Mouse (Mus musculus): Measurements from ENCODE around the gene Itpr3.

The Itpr3 gene

DNA sequence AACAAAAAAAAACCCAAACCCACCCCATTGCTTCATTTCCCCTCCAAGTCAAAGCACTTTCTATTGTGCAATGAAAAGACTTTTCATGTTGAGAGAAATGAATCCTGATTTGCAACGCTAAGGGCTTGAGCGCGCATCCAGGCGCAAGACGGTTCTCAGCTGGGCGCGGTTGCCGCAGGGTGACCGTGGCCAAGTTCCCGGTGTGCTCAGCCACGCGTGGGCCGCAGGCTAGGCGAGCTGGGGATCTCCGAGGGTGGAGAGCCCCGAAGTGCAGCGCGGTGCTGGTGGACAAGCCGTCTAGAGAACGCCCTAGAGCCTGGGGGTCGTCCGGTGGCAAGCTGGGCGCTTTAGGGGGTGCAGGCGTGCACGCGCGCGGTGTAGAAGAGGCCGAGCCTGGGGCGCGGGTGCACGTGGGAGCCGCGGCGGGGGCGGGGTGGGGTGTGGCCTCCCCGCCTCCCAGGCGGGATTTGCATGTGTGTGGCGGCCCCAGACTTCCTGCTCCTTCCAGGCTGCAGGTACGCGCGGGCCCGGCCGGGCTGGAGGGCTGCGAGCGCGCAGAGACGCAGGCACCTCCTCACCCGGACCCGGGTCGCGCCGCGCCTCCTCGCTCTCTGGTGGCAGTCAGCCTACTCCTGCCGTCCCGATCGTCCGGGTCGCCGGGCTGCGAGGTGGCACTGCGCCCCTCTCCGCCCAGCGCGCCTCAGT, at the start of gene Itpr3:
Itpr3 (plus strand) TSS at position 493 of the 705 bp plus-strand sequence.
- in situ Hi-C loops (cut with MboI, MseI): no loop called here

DNA sequence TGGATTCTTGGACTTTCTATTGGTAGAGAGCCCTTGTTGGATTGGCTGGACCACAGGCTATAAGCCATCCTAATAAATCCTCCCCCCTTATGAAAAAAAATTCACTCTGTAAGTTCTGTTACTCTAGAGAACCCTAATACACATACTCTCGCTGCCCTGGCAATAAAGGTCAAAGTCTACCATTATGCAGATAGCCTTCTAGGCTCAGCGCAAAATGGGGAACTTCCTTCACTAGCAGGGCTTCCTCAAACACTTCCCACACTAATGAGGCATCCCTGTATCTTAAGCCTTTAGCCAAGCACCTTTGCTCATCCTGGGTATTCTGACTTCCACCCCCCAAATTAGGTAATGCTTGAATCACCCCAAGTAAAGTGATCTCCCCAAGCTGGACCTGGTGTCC, 48.8 kb upstream of the Itpr3 start:
- in situ Hi-C loops (cut with MboI, MseI): loop anchor here (5.0 kb wide), 1 partner anchor 39 kb away; no protein-coding TSS in a partner anchor

DNA sequence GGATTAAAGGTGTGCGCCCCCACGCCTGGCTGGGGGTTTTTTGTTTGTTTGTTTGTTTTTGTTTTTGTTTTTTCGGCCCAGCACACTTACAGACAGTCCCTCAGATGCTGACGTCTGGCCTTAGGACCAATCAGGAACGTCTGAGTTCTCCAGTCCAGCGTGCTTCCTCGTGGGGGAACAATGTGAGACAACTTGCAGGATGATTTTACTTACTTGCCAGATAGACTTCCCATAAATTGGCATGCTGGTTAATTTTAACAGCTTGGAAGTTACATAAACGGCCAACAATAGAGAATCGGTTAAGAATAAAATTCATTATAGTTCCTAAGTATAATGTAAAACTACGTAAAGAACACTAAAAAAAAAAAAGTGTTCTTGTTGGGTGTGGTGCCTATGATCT, 45.9 kb upstream of the Itpr3 start:
- in situ Hi-C loops (cut with MboI, MseI): no loop called here

DNA sequence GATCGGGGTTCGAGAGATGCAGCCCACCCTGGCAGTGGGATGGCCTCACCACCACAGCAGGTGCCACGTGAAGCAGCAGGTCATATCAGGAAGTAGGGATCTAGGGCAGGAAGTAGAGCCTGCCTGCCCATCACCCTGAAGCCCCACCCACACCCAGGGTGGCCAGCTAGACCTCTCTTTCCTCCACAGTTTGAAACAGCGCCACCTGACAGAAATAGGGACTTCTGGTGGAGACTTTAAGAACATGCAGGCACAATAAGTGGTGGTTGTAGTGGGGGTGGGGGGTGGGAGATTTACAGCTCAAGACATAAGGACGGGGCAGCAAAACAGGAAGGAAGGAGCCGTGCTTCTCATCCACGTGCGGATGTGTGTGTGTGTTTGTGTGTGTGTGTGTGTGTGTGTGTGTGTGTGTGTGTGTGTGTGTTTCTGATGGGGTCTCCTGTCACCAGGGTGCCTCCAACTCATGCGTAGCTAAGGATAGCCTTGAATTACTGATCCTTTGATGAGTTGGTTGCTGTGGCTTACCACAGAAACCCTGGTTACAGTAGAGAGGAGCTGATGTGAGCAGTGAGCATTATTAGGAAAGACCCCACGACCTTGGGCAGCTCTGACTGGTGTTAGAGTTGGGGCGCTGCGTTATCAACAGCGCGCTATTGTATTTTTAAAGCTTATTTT, 45.0 kb upstream of the Itpr3 start:
- in situ Hi-C loops (cut with MboI, MseI): no loop called here

DNA sequence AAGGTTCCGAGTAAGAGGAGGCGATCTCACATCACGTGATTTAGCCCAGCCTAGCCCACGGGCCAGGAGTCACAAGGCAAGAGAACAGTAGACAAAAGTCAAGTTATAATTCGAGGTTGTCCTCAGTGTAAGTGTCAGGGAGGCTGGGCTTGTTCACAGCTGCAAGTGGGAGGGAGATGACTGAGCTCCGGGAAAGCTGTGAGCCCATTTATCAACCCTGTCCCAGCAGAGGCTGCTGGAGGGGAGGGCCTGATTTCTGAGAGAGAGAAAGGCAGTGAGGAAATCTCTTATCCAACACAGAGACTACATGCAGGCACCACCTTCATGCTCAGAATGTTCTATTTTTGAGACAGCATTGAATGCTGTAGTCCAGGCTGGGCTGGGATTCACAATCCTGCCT, 44.2 kb upstream of the Itpr3 start:
- in situ Hi-C loops (cut with MboI, MseI): no loop called here

DNA sequence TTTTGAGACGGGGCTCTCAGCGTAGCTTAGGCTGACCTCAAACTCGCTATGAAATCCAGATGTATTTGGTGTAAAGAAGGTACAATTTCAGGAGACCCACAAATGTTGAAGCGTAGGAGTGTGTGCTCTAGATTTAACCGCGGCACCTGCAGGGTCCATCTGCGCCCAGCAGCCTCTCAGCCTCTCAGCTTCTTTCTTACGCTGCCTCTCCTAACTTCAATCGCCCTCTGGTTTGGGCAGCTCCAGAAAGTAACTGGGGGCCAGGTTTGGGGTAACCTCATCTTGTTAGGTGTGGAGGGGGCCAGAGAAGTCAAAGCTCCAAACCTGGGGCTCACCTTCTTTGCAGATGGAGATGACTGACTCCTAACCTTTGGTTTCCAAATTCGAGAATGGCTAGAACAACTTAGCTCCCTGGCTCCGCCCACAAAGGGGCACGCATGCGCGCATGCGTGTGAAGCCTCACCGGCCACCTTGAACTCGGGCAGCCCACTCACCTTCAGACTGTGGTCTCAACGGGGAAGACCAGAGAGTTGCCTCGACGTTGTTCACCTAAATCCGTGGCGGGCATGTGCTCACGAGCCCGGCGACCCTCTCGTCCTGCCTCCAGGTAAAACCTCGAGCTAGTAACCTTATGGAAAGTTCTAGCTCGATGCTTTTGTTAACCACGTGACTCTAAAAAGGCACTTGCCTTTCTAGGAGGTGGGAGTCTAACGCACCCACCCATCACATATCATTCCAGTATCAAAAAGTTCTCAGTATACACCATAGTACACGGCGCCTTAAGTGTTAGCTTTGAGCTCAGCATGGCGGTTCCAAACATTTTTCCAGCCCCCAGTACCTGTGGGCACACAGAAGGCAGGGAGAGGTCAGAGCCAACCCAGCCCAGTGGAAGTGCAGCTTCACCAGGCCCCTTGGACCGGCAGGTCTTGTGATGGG, 39.3 kb upstream of the Itpr3 start:
- in situ Hi-C loops (cut with MboI, MseI): no loop called here

DNA sequence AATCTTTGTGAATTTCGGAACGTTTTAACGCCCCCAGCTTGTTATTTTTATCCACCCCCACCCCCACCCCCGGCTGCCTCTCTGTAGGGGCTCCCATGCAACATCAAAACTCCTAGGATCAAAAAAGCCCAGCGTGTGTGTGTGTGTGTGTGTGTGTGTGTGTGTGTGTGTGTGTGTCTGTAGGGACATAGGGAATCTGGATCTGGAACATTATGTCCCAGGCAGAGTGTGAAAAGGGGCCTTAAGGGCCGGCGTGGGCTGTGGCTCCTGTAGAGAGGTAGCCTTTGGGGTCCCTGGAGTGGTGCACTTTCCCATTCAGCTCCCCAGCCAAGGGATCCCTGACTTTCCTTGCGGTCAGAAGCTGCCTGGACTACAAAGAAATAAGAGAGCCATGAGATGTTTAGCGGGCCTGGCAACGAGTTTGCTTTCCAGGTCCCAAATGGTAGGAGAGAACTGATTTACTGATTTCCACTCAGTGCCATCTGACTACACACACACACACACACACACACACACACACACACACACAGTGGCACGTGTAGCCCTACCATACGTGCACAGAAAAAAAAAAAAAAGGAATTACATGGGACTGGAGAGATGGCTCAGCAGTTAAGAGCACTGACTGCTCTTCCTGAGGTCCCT, 38.4 kb upstream of the Itpr3 start:
- in situ Hi-C loops (cut with MboI, MseI): no loop called here

DNA sequence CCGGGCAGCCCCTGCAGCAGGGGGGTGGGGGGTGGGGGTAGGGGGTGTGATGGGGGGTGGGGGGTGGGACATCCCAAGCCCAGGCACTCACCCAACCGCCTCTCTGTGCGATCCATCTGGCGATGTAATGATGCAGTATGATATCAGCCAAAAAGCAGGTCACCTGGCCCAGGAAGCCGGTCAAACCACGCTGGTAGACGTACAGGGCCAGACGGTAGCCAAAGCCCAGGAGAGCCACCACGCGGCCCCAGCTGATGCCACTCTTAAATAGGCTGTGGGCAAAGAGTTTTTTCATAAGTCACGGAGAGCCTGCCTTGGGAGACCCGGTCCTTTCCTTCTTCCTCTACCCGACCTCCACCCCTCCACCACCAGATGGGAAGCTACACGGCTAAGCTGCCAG, 36.0 kb upstream of the Itpr3 start:
- in situ Hi-C loops (cut with MboI, MseI): no loop called here

DNA sequence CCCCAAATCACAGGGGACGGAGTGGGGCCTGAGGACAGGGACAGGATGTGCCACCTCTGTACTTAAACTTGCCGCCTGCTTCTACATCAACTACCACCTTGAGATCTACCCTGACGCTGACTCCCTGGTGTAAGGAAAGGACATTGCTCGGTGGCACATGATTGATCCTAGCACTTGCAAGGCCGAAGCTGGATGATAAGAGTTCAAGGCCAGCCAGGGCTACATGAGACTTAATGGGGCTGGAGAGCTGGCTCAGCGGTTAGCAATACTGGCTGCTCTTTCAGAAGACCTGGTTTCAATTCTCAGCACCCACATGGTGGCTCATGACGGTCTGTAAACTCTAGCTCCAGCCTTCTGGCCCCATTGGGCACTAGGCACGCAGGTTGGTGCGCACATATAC, 35.4 kb upstream of the Itpr3 start:
- in situ Hi-C loops (cut with MboI, MseI): no loop called here

DNA sequence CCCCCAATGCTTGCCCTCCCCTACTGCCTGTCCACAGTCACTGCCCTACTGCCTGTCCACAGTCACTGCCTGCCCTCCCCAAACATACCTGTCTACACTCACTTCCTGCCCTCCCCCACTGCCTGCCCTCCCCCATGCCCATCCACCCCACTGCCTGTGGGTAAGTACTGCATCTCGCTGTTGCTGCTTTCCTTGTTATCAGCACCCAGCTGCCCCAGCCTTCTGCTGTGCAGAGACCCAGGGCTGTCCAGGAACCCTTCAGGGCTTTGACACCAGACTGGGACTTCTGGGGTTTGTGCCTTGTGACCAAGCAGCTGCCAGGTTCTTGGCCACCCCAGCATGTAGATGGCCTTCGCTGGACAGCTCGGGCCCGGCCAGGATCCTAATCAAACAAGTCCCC, 33.8 kb upstream of the Itpr3 start:
- in situ Hi-C loops (cut with MboI, MseI): no loop called here

DNA sequence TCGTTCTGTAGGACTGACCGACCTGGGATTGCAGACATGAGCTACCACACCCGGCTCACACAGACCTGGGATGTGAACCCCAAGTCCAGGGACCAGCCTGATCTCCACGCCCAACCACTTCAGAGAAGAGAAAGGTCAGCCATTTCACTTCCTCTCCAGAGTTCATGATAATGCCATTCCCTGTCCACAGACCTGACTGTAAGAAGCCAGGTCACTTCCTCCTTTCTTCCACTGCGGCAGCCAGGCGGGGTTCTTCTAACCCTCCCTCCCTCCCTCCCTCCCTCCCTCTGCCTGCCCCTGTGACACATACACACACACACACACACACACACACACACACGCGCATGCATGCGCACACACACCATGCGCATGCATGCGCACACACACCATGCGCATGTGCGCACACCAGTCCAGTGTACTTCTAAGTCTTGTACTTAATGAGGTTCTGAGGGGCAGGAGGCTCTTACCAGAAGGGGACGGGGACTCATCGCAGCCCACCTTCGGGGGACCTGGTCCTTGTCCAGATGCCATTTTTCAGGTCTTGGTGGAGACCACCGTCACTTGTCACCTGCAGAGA, 31.7 kb upstream of the Itpr3 start:
- in situ Hi-C loops (cut with MboI, MseI): no loop called here

DNA sequence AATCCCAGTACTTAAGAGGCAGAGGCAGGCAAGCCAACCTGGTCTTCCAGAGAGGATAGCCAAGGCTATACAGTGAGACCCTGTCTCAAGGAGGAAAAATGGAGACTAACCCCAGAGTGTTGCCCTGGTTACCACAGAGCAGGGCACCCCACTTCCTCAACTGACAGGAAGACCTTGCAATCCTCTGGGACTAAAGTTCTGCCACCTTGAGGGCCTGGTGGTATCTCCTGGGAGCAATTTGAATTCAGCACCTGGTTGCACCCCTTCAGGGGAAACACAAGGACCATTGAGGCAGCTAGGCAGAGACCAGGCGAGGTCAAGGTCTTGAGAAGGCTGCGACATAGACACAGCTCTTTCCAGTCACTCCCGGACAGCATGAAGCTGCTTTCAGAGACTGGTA, 31.2 kb upstream of the Itpr3 start:
- in situ Hi-C loops (cut with MboI, MseI): no loop called here

DNA sequence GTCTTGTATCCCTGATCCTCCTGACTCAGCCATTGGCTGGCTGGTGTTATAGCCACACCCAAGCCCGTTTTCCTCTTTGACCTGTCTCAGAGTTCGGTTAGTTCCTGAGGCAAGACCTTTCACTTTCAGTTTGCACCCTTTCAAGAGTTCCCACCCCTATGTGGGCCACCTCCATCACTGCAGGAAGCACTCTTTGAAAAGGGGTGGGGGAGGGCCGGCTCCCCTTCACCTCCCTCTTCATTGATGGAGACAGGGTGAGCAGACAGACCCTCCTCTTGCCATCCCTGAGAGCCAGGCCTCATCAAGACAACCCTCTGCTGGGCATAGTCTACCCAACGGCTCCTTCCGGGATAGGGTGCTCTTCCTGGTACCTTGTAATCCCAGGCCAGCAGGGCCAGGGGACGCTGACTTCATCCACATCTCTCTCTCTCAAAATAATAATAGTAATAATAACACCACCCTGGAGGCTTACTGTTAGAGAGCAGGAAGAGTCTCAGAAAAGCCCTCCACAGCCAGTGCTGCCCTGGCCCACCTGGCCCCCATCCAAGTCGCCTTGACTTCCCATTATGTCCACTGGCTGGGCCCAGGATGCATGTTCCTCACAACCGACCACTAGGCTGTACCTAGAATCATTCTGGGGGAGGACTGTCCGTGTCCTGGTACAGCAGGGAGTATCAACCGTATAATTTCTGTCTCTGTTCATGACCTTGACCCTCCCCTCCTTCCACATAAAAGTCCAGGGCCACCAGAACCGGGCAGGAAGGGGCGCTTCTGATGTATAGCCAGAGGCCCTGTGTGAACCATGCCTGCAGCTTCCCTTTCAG, 29.4 kb upstream of the Itpr3 start:
- in situ Hi-C loops (cut with MboI, MseI): no loop called here

DNA sequence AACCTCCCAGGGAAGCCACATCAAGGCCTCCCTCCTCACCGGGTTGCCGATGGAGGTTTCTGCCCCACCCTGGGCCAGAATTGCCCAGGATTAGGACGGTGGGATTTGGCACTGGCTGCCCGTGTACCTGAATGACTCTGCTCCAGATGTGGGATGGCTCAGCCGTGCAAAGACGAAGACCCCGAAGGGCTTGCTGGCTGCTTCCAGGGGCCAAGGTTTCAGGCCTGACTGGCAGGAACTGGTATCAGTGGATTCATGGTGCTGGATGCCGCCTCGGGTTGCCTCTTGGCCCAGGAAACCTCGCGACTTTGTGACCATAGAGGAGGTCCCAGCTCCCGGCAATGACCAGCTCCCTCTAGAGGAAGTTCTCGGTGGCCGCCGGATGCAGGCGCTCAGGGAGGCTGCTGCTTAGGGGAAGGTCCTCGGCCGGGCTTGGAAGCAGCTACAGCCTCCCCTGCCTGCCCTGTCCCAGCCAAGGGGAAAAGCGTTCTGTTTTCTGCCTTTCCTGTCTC, 28.8 kb upstream of the Itpr3 start:
- in situ Hi-C loops (cut with MboI, MseI): no loop called here

DNA sequence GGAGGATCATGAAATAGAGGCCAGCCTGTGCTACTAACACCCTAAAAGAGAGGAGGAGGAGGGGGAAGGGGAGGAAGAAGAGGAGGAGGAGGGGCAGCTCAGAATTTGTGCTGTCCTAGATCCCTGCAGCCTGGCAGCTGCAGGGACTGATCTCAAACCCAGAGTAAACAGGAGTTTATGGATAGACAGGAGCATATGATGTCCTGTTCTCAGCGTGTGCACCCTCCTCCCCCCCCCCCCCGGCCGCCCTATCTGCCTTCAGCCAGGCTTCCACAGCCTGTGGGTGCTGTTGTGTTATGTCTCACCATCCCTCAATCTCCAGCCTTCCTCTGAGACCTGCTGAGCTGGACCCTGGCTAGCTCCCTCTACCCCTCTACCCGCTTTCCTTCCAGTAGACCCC, 28.2 kb upstream of the Itpr3 start, which contains the start of gene Bak1:
Bak1 (minus strand) TSS at position 101 of the 400 bp plus-strand sequence.
- in situ Hi-C loops (cut with MboI, MseI): no loop called here

DNA sequence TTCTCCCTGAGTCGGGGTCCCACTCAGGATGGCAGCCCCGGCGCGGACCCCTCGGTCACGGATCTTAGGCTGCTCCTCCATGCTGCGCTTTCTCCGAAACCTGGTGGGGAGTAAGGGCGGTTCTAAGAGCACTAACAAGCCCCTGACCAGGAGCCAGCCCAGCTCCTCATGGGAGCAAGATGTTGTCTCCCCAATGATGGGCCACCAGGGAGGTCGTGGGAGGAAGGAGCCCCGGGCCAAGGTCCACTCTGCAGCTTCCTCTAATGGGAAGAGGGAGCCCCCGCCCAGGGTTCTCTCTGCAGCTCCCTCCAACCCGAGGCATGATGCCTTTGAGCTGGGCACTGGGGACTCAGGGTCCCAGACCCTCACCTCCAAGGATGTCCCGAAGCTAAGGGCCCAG, 27.7 kb upstream of the Itpr3 start:
- in situ Hi-C loops (cut with MboI, MseI): no loop called here

DNA sequence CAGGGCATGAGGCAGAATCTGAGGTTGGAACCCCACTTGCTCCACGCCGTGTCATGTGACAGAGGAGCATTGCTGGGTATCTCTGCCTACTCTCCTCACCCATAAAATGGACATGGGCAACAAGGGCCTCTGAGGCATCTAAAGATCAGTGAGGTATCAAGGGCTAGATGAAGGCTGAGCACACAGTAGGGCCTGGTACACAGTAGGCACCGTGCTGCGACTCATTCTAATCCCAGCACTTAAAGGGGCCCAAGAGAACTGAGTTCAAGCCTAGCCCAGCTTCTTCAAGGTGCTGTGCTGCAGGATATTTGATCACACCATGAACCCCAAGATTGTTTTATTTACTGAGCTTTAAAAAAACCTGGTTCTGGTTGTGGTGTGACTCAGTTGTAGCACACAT, 26.2 kb upstream of the Itpr3 start:
- in situ Hi-C loops (cut with MboI, MseI): no loop called here

DNA sequence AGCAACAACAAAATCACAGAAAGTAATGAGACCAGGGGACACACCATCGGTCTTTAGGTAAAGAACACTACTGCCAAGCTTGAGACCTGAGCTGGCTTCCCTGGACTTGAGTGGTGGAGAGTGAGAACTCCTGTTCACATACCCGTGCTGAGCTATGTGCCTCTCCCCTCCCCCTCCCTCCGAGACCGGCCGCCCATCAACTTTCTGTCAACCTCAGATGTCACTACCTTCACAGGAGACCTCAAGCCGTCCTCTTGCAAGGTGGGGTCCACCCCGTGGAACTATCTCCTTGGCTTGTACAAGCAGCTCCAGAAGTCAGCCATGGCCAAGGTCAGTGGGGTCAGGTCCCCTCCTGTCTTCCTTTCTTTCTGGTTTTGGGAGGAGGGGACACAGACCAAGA, 24.8 kb upstream of the Itpr3 start:
- in situ Hi-C loops (cut with MboI, MseI): no loop called here

DNA sequence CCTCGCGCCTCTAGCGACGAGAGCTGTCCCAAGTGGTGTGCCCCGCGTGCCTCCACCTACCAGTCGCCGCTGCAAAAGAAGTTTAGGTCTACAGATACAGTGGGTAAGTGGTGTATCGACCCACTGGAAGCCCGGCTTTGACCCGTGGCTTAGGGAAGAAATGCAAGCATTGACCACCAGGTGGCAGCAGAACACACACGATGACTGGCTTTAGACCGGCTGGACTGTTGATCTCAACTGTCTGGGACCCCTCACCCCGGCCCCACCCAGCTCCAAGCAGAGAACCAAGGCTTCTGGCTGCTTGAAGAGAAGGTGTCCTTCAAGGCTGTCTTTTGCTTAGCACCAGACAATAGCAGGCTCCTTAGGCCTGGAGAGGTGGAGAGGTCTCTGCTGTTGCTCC, 24.2 kb upstream of the Itpr3 start:
- in situ Hi-C loops (cut with MboI, MseI): no loop called here

DNA sequence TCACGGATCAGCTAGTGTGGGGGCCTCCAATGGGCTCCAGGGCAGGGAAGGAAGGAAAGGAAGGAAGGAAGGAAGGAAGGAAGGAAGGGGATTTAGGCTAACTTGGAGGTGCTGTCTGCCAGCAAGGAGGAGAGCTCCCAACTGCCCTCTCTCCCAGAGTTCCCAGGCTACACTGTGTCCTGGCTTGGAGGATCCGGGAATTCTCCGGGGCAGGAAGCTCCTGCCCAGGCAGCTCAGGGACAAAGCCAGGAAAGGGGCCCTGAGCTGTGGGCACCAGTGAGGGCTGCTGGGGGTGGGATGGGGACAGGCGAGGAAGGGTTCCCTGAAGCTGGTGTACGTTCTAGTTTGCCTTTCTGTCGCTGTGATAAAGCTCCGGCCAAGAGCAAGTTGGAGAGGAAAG, 20.6 kb upstream of the Itpr3 start:
- in situ Hi-C loops (cut with MboI, MseI): no loop called here

Measured in T-helper 2 cell (primary cell).